Mouse (Mus musculus) c-Kit-positive CD71-positive TER-119-positive erythroid progenitor cells, embryonic 14.5 days (primary cell): ENCODE measurements around the gene Shtn1.

Experiments
- DNase-seq: peaks from one replicate; pipeline ENCODE4 v3.0.0-alpha.2; 2013; ENCODE audit warnings: low spot score

Gene Shtn1

GRCm38 (mm10) chr19:59075472-59076101, at the start of gene Shtn1:
TSS of gene Shtn1 (minus strand) at chr19:59076100.
- DNase-seq: no peak

DNA sequence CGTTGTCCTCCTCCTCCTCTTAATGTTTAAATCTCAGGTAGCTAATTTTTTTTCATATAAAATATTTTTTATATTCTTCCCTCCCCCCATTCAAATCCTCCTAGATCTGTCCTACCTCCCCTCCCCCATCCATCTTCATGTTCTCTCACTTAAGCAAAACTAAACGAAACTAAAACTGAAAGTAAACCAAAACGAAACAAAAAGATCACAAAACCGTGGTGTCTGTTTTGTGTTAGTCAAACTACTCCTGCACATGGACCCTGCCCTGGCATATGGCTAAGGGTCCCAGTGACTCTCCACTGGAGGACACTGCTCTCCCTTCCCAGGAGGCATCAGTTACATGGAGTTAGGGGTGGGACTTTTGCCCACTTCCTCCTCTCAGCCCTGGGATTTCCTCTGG, 38.3 kb upstream of the Shtn1 start:
- no peak for DNase-seq

- DNase-seq: no peak
Measured at GRCm38 (mm10) chr19:59109937-59110336, 34.0 kb upstream of the Shtn1 start.

- DNase-seq: no peak
Measured at GRCm38 (mm10) chr19:59098315-59098714, 22.4 kb upstream of the Shtn1 start.

- DNase-seq: no peak
Measured at GRCm38 (mm10) chr19:59092295-59092694, 16.4 kb upstream of the Shtn1 start.

DNA sequence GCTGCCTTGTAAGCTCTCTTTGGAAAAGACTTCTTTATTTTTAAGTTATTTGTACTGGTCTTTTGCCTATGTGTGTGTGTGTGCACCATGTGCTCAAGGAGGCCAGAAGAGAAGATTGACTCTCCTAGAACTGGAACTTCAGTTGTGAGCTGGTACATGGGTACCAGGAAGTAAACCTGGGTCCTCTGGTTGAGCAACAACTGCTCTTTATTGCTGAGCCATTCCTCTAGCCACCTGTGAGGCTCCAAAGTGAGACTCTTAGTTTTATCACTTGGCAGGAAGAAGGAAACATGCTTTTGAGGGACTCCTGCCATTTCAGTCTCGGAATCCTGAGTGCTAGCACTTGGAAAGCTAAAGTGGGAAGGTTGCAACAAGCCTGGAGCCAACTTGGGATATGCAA, 14.4 kb upstream of the Shtn1 start:
- DNase-seq: no peak

GRCm38 (mm10) chr19:59084296-59084695, 8.4 kb upstream of the Shtn1 start:
- DNase-seq: no peak

DNA sequence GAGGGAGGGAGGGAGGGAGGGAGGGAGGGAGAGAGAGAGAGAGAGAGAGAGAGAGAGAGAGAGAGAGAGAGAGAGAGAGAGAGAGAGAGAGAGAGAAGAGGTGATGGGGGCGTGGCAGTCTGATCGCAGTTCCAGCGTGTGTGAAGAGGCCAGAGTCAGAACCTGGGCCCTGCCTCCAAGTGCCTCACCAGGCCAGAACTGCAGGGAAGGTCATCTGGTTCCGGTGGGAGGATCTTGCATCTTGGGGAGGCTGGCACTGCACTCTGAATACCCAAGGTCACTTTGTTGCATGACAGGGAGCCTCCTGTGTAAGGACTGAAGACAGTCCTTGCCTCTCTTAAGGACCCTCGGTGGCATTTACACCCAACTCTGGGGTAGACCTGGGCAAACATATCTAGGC, 231 bp upstream of the Shtn1 start:
- no peak for DNase-seq

DNA sequence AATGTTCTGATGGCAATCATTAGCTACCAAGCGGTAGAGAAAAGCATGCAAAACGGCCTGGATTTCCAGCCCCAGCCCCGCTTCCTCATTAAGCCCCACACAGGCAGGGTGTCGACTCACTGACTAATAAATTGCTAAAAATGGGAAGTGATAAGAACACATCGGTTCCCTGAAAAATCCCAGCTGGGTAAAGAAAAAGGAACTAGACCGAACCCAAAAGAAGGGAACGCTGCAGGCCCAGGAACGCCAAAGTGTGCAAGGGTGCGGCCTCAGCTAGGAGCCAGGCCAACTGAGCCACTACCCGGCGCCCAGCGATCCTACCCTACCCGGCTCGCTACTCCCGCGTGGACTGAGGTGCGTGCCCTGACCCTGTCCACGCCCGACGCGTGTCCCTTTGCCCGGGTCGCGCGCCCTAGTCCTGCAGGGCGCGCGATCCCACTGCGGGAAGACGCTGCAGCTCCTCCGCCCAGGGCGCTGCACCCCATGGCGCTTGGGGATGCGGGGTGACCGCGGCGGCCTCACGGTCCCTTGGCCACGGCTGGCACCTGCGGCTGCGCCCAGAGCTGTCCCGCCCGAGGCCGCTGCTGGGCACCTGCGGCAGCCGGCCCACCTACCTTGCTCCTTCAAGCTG, 944 bp downstream of the Shtn1 start:
- no peak for DNase-seq

DNA sequence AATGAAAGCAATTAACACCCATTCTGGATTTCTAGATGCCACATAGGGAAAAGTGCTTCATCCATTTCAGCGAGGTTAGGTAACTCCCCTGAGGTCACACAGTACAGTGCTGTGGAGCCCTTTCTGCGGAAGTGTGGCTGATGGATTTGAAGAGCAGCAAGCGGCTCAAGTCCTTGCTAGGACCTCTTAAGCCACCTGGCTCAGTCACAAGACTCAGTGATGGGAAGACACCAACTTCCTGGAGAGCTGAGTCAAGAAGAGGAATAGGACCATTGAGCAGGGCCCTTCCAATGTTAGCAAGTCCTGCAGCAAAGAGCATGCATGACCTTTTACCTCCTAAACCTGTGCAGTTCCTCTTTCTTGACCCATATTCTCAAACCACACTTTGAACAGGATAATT, 1.5 kb downstream of the Shtn1 start:
- DNase-seq: no peak

DNA sequence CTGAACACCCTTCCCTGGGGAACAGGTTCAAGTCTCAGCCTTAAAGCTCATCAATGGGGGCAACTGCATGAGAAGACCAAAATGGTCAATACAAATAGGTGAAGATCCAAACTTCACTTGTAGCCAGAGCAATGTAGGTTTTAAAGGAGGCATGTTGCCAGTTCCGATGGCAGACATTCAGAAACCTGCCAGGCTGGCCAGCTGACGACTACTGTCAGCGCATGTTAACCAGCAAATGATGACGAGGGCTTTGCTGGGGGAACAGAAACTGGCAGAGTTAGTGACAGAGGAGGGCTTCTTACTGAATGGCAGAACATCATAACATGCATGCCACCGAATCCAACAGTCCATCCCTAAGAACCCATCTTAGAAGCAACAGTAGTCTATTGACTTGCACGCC, 2.9 kb downstream of the Shtn1 start:
- DNase-seq: no peak

GRCm38 (mm10) chr19:59071979-59072378, 3.9 kb downstream of the Shtn1 start:
- no peak for DNase-seq

DNA sequence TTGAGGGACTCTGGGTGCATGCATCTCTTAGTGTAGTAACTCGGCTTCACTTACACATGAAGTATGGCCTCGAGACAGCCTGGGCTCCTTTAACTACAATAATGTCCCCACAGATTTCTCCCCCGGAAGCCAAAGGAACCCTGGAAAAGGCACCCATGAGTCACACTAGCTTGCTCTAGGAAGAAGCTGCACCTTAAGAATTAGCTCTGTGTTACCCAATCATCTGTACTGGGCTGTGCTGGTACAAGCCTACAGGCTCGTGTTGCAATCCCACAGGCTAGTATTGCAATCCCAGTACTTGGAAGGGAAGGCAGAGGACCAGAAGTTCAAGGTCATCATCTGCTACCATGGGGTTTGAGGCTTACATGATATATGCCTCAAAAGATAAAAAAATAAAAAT, 4.5 kb downstream of the Shtn1 start:
- DNase-seq: no peak

DNA sequence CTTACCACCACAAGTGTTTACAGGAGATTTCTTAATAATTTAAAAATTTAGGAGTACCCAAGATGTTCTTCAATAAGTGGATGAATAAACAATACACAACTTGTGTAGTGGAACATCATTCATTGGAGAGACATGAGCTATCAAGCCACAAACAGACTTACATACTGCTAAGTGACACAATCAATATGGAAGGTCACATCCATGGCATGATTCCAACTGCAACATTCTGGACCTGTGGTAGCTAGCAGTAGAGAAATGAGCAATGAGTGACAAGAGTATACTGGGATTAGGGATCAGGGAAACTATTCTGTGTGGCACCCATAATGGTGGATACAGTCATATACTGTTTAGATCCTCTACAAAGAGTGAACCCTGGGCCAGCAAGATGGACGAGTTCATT, 8.2 kb downstream of the Shtn1 start:
- no peak for DNase-seq

- no peak for DNase-seq
Measured at GRCm38 (mm10) chr19:59066670-59067069, 9.2 kb downstream of the Shtn1 start.

DNA sequence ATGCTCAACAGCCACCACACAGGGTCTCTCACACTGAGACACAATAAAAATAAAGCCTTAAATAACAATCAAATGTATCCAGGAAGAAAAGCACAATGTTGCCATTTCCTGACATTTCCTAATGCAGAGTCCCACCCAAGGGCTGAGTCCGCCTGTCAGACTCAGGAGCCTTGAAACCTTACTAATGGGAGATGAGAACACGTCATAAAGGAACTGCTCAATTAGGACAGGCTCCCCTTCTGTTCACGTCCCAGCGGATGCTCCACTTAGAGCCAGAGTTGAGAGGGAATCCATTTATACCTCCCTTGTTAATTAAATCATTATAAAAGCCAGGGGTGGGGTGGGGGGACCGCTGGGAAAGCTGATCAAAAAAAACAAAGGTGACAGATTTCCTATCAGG, 9.8 kb downstream of the Shtn1 start:
- DNase-seq: no peak

- no peak for DNase-seq
Measured at GRCm38 (mm10) chr19:59064616-59065015, 11.3 kb downstream of the Shtn1 start.

DNA sequence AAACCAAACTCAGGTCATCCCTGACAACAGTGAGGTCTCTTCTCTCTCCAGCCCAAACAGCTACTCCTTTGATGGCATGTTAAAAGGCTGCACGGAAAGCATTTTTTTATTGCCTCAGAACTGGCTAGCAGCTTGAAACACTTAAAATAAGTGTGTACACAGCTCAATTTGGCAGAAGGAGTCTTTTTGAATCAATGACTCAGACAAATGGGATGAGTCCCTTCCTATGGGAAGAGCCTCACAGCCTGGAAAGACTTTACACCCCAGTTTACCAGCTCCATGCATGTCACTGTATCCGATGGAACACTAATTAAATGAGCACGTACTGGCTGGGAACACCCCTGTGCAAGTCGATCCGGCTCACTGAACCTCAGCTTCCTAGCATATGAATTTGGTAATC, 12.3 kb downstream of the Shtn1 start:
- DNase-seq: no peak

DNA sequence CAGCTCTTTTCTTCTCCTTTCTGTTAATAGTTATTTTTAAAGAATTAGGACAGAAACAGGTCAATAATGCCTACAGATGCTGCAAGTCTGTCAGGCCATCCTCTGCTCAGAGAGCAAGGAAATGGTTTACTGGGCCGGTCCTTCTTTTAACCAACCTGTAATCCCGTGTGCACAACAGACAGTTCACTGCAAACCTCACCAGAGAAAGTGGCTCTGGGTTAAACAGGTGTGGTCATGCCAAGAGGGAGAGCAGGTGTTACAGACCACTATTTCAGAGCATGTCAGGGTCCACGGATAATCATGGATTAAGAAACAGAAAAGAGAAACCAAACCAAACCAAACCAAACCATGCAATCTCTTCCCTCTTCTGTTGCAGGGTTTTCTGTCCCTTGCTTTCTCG, 17.8 kb downstream of the Shtn1 start:
- no peak for DNase-seq

- DNase-seq: no peak
Measured at GRCm38 (mm10) chr19:59057366-59057765, 18.5 kb downstream of the Shtn1 start.

GRCm38 (mm10) chr19:59054632-59054951, 21.3 kb downstream of the Shtn1 start:
- DNase-seq: no peak

GRCm38 (mm10) chr19:59053931-59054631, 21.8 kb downstream of the Shtn1 start:
- DNase-seq: no peak

DNA sequence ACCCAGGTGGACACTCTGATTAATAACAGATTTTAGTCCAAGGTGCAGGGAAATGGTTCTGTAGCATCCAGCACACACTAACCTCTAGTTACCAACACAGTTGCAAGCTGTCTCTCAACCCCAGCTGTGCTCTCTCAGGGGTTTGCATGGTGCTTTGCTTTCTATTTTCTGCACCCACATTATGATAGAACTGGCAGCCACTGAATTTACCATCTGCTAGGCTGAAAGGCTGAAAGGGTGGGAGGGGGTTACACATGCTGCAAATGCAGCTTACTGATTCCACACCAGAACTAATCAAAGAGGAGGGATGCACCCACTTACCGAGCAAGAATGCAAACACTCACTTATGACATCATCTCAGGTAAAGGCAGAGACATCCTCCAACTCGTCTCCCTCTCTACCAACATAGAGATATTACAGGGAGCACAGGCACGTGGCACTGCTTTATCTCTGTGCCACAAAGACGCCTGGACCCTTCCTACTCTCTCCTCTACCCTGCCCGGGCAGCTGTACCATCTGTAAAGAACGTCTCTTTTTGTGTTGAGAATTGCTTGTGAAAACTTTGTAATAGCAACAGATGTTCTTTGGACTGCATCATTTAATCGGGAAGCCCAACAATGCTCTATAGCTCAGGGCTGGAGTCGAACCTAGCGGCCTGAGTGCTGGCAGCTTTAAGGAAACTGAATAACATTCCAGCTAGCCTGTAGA, 23.0 kb downstream of the Shtn1 start:
- DNase-seq: no peak
